Mouse (Mus musculus): Measurements from ENCODE around the gene Psenen. TPM values are rescaled to one million over a fixed set of nuclear protein-coding genes. Genes with fewer than 3 reads are reported as not detected.

The Psenen gene
- polyA plus RNA-seq, 1 experiment: 133 TPM

DNA sequence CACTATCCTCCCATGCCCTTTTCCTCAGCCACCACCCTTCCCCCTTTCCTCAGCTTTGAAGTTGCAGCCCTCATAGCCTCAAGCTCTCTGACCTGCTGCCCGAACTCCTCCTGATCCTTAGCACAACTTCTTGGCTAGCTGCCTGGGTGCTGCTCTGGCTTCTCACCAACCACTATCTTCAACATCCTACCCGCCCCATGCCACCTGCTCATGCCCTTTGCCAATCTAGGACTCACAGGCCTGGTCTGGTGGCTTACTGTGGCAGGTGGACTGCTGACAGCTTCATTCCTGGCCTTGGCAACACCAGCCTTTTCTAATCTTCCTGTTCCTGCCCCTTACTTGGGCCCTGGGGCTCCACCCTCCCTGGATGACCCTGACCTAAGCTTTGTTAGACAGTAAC, 9.5 kb upstream of the Psenen start:
- H3K4me1 ChIP-seq (ENCODE audit: control insufficient read depth, insufficient read depth, low read length): no peaks in the 10 kb centered on the region
- no peak overlapping the region for H3K27ac ChIP-seq (ENCODE audit: insufficient read depth, low read length)
- TF ChIP-seq CTCF (IDR thresholded peaks at IDR 0.05; ENCODE audit: extremely low read depth, insufficient read depth, low read length) (no peak), POLR2A (IDR thresholded peaks at IDR 0.05; ENCODE audit: extremely low read depth, insufficient read depth, low read length) (no peak)
- no peak overlapping the region for H3K4me3 ChIP-seq (ENCODE audit: insufficient read depth, low read length)

DNA sequence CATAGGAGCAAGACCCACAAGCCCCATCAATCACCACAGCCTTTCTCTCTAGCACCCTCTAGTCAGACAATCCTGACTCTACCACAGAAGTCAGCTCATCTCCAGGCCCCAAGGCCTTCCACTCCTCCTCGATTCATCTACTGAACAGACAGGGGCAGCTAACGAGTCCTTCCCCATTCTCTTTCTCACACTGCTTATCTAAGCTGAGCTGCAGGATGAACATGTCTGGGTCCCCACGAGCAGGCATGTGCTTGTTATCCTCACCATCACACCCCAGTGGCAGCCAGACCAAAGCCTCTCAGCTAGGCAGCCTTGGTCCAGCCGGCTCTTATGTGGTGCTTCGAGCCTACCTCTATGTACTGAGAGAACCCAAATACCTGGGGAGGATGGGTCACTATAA, 9.0 kb upstream of the Psenen start:
- Histone ChIP-seq H3K27ac (ENCODE audit: insufficient read depth, low read length) (no peak overlapping the region), H3K4me3 (ENCODE audit: insufficient read depth, low read length) (no peak overlapping the region), H3K4me1 (ENCODE audit: control insufficient read depth, insufficient read depth, low read length) (no peaks in the 10 kb centered on the region)
- TF ChIP-seq CTCF (IDR thresholded peaks at IDR 0.05; ENCODE audit: extremely low read depth, insufficient read depth, low read length): no peak
- no peak for TF ChIP-seq POLR2A (IDR thresholded peaks at IDR 0.05; ENCODE audit: extremely low read depth, insufficient read depth, low read length)

DNA sequence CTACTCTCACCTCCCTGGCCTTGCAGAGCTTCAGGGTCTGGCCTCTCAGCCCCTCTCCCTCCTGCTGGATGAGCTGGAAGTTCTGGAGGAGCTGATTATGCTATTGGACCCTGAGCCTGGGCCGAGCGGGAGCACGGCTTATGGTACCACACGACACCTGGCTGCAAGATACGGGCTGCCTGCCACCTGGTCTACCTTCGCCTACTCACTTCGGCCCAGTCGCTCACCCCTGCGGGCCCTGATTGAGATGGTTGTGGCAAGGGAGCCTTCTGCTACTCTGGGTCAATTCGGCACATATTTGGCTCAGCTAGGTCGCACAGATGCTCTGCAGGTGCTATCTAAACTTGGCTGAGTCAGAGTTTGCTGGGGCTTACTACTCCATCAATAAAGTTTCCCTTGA, 4.1 kb upstream of the Psenen start:
- no peak for TF ChIP-seq CTCF (IDR thresholded peaks at IDR 0.05; ENCODE audit: extremely low read depth, insufficient read depth, low read length)
- no peak for TF ChIP-seq POLR2A (IDR thresholded peaks at IDR 0.05; ENCODE audit: extremely low read depth, insufficient read depth, low read length)
- Histone ChIP-seq H3K4me3 (ENCODE audit: insufficient read depth, low read length) (no peak overlapping the region), H3K4me1 (ENCODE audit: control insufficient read depth, insufficient read depth, low read length) (peaks cover 3% of the 10 kb centered on the region; the same call in 1 of the 2 replicates), H3K27ac (ENCODE audit: insufficient read depth, low read length) (no peak overlapping the region)

DNA sequence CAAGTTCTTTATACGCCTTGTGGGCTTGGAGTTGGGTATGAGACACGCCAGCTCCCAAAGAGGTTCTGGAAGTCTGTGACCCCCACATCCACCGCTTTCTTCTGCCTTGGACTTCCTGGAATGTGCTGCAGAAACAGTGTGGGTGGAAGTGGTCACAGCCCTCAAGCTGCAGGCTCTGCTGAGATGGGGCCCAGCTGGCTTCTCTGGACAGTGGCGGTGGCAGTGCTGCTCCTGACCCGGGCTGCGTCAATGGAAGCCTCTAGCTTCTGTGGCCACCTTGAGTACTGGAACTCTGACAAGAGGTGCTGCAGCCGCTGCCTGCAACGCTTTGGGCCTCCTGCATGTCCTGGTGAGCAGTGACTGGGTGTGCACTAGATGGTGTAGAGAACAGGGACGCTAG, 2.6 kb upstream of the Psenen start:
- H3K27ac ChIP-seq (ENCODE audit: insufficient read depth, low read length): no peak overlapping the region
- no peak for TF ChIP-seq CTCF (IDR thresholded peaks at IDR 0.05; ENCODE audit: extremely low read depth, insufficient read depth, low read length)
- TF ChIP-seq POLR2A (IDR thresholded peaks at IDR 0.05; ENCODE audit: extremely low read depth, insufficient read depth, low read length): no peak
- peaks cover 3% of the 10 kb centered on the region; the same call in 1 of the 2 replicates for H3K4me1 ChIP-seq (ENCODE audit: control insufficient read depth, insufficient read depth, low read length)
- H3K4me3 ChIP-seq (ENCODE audit: insufficient read depth, low read length): no peak overlapping the region

DNA sequence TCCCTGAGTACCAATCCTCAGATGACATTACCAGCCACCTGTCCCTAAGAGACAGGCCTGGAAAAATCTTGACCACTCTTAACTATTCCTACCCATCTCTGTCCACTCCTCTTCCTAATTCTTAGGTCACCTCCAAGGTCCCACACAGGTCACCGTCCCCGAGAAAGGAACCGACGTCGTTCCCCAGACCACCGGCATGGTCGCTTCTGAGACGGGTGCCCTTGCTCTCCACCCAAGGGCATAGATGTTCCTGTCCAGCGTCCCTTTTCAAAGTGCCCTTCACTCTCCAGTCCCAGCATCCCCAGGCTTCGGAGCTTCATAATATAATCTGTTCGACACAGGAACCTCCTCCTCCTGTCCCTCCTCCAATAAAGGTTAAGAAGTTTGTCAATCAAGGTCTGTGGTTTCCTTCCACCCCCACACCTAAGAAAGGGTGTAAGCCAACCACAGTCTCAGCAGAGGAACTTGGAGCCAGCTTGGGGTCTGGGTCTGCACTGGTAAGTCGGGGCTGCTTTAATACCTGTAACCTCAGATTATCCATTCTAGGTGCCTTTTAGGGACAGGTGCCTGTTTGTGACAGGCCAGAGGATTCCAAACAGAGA, 1.6 kb upstream of the Psenen start, which contains the start of gene Igflr1:
Igflr1 (plus strand) TSS at position 458 of the 602 bp plus-strand sequence.
- TF ChIP-seq POLR2A (IDR thresholded peaks at IDR 0.05; ENCODE audit: extremely low read depth, insufficient read depth, low read length): no peak
- TF ChIP-seq CTCF (IDR thresholded peaks at IDR 0.05; ENCODE audit: extremely low read depth, insufficient read depth, low read length): no peak
- H3K27ac ChIP-seq (ENCODE audit: insufficient read depth, low read length): no peak within 1 kb of the TSS
- no peak within 1 kb of the TSS; the same call in 1 of the 2 replicates for H3K4me3 ChIP-seq (ENCODE audit: insufficient read depth, low read length)
- H3K4me1 ChIP-seq (ENCODE audit: control insufficient read depth, insufficient read depth, low read length): peaks cover 3% of the 10 kb centered on the region; the same call in 1 of the 2 replicates

DNA sequence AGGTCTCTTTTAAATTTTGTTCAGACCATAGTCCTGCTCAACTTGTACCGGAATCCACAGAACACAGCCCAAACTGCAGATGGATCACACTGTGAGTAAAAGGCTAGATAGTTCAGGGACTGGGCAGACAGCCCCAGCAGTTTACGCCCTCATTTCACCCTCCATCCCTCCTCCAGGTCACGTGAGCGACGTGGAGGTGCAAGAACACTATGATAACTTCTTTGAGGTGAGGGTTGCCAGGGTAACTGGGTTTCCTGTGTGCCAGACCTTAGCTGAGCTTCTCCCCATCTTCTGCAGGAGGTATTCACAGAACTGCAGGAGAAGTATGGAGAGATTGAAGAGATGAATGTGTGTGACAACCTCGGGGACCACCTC, 466 bp upstream of the Psenen start:
- no peak for TF ChIP-seq POLR2A (IDR thresholded peaks at IDR 0.05; ENCODE audit: extremely low read depth, insufficient read depth, low read length)
- no peak for TF ChIP-seq CTCF (IDR thresholded peaks at IDR 0.05; ENCODE audit: extremely low read depth, insufficient read depth, low read length)
- H3K4me1 ChIP-seq (ENCODE audit: control insufficient read depth, insufficient read depth, low read length): peaks cover 3% of the 10 kb centered on the region; the same call in 1 of the 2 replicates
- peak overlapping the region; percentile 50 for H3K4me3 ChIP-seq (ENCODE audit: insufficient read depth, low read length)
- H3K27ac ChIP-seq (ENCODE audit: insufficient read depth, low read length): no peak overlapping the region

DNA sequence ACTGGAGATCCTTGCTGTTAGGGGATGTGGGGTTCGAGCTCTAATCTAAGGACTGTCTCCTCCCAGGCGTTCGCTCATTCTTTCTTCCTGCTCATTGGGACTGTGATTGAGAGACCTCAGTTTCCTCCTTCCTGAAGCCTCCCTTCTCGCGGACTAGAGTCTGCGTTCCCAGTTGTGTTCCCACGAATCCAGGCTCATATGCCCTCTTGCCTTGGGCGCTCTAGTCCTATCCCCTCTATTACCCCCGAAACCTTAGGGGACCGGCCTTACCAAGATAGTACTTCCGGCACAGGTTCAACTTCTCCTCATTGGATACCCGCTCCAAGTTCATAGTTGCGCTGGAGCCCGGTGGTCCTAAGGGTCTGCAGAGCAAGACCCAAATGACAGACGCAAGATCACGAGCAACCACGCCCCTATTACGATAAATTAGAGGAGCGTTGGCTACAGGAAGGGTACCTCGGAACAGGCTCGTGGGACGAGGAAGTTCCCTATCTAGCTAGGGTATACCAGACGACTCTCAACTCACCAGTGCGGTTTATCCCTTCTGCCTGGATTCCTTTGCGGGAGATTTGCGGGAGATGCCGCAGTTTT, 806 bp downstream of the Psenen start:
- Histone ChIP-seq H3K27ac (ENCODE audit: insufficient read depth, low read length) (peak overlapping the region; percentile 11), H3K4me1 (ENCODE audit: control insufficient read depth, insufficient read depth, low read length) (peaks cover 3% of the 10 kb centered on the region; the same call in 1 of the 2 replicates), H3K4me3 (ENCODE audit: insufficient read depth, low read length) (peak overlapping the region; percentile 50)
- no peak for TF ChIP-seq CTCF (IDR thresholded peaks at IDR 0.05; ENCODE audit: extremely low read depth, insufficient read depth, low read length)
- TF ChIP-seq POLR2A (IDR thresholded peaks at IDR 0.05; ENCODE audit: extremely low read depth, insufficient read depth, low read length): no peak

DNA sequence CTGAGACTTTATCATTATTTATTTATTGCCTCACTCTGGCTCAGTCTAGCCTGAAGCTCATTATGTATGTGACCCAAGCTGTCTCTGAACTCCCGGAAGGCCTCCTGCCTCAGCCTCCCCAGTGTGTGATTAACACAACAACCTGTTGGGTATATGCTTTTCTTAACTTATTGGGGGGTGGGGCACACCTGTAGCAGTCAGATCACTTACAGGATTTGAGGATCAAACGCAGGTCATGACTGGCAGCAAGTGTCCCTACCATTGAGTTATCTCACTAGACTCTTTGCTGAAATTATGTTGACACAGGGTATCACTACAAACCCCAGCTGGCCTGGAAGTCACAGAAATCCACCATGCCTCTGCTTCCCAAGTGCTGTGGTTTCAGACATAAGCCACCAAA, 3.1 kb downstream of the Psenen start:
- TF ChIP-seq CTCF (IDR thresholded peaks at IDR 0.05; ENCODE audit: extremely low read depth, insufficient read depth, low read length) (no peak), POLR2A (IDR thresholded peaks at IDR 0.05; ENCODE audit: extremely low read depth, insufficient read depth, low read length) (no peak)
- Histone ChIP-seq H3K4me3 (ENCODE audit: insufficient read depth, low read length) (no peak overlapping the region), H3K4me1 (ENCODE audit: control insufficient read depth, insufficient read depth, low read length) (peaks cover 3% of the 10 kb centered on the region; the same call in 1 of the 2 replicates), H3K27ac (ENCODE audit: insufficient read depth, low read length) (no peak overlapping the region)

DNA sequence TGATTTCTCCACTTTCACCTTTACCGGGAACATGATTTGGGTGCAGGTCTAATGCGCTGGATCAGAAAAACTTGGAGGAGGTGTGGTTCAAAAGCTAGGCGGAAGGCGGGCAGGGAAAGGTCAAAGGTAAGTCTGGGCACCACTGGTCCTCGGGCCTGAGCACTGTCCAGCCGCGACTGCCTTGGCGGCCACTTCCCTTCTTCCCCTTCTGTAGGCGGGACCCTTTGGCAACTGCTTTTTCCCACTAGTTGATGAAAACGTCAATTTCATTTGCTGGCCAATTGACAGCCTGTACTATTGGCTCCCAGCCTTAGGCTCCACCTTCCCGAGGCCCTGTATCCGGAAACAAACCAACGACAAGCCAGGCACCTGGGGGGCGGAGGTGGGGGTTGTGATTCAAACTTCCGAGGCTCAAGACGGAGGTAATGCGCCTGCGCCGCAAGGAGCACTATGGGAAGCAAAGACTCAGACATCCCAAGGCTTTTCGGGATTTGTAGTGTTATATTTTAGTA, 3.9 kb downstream of the Psenen start, which contains the start of gene Lin37:
Lin37 (minus strand) TSS at position 396 of the 512 bp plus-strand sequence.
- peak; percentile 92 for TF ChIP-seq POLR2A (IDR thresholded peaks at IDR 0.05; ENCODE audit: extremely low read depth, insufficient read depth, low read length)
- TF ChIP-seq CTCF (IDR thresholded peaks at IDR 0.05; ENCODE audit: extremely low read depth, insufficient read depth, low read length): no peak
- Histone ChIP-seq H3K4me1 (ENCODE audit: control insufficient read depth, insufficient read depth, low read length) (peaks cover 3% of the 10 kb centered on the region; the same call in 1 of the 2 replicates), H3K4me3 (ENCODE audit: insufficient read depth, low read length) (peak within 1 kb of the TSS; percentile 57), H3K27ac (ENCODE audit: insufficient read depth, low read length) (peak within 1 kb of the TSS; percentile 13; the same call in 1 of the 2 replicates)
